Mouse (Mus musculus): ENCODE measurements around the gene Mindy3. TPM values are rescaled to one million over a fixed set of nuclear protein-coding genes. Genes with fewer than 3 reads are reported as not detected.
A peak's percentile ranks its signal among the peaks of the same experiment; 100 is the strongest.

The Mindy3 gene
- polyA plus RNA-seq, 1 experiment from 2014 or later: 41.9 TPM

- DNase-seq (ENCODE audit: low spot score): no peak
Observed at GRCm38 (mm10) chr2:12305064-12305650, 114.1 kb downstream of the Mindy3 start.

GRCm38 (mm10) chr2:12301431-12302170 is 117.7 kb downstream of the Mindy3 start, which contains the start of gene Itga8:
Gene Itga8 (minus strand): TSS chr2:12301922.
- DNase-seq (ENCODE audit: low spot score): peak; percentile 62

DNA sequence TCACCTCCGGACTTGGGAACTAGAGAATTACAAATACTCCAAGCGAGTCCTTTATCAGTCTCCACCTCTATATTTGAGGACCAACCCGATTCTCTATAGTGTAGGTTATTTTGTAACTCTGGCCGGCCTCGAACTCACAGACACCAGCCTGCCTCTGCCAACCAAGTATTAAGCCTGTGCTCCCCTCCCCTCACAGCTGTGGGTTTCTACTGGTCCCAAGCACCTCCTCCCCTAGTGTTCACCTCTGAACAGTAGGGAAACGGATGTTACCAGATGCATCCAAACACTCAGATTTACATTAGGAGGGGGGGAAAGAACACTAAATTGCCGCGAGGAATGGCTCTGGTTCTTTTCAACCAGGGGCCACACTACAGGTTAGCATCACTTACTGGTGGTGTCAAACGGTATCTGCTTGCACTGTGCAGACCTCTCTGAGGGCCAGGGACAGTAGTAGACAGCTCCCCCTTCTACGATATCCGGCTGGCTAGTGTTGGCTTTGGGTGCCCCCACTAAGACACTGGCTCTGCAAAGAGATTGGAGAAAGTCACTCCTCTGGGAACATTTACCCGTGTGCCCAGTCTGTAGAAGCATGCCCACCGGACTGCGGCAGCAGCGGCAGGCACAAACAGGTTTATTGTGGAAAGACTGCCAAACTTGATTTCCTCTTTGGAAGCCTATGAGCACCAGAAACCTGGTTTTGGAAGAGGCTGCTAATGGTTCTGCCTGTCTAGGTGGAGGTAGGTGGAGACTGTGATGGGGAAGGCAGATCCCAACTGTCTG is 118.6 kb downstream of the Mindy3 start:
- DNase-seq (ENCODE audit: low spot score): no peak

DNA sequence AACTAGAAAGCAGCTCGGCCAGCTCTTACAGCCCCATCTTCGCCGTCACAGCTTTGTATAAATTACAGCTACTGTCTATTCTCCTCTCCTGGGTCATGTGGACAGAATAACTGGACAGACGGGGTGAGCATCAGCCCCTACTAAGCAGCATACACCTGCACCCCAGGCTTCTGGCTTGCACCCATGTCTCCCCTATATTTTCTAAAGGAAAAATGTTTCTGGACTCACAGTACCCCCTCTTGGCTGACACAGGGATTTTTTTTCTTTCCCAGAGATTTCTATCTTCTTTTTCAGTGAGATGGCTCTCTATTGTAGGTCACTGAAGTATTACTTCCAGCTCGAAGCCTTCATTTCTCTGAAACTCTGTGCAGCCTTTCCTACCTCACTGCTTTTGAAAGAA is 122.0 kb downstream of the Mindy3 start:
- no peak for DNase-seq (ENCODE audit: low spot score)

Other genes starting within 250 kb of the Mindy3 start
- 0.74 and 1.4 TPM in 2 replicates for gene Itga8, start 117.5 kb downstream of the Mindy3 start, polyA plus RNA-seq (2015; fragmentation: Nextera tagmentation; extraction: Ambion mirVana)